Mouse (Mus musculus): Measurements from ENCODE around the gene Snw1. TPM values are rescaled to one million over a fixed set of nuclear protein-coding genes. Genes with fewer than 3 reads are reported as not detected.
"Not testable (repeated sequence)": the region's sequence is repeated elsewhere in the genome, so short reads cannot be mapped to it uniquely, and the experiment has no call there.

The Snw1 gene
- total RNA-seq (2015; ENCODE audit: low replicate concordance) (15.9 and 34.6 TPM in 2 replicates), total RNA-seq (2017; ENCODE audit: low replicate concordance) (47.5 and 55.0 TPM in 2 replicates)

GRCm38 (mm10) chr12:87471964-87472786 lies at the start of gene Snw1:
Gene Snw1 (minus strand): TSS chr12:87472274.
- peak; percentile 99 for ATAC-seq (replicated peaks; ENCODE audit: low FRiP score, poor library complexity, severe bottlenecking)

DNA sequence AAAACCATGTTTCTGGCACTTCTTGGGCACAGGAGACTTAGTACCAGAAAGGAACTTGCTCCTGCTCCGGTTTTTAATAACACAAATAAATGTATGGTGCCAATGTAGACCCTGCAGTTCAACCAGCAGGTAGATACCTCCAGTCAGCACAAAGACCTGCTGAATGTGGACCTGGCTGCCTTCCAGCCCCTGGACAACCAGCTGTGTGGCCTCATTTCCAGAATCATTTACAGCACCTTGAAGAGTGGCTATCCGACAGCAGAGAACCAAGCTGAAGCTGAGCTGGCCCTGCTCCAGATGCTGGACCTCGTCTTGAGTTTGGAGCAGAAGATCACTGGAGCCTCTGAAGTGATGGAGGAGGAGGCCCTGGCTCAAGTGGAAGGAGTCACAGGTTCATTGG lies 47.5 kb upstream of the Snw1 start:
- not testable (repeated sequence) for ATAC-seq (replicated peaks; ENCODE audit: low FRiP score, poor library complexity, severe bottlenecking)

GRCm38 (mm10) chr12:87514016-87514415 lies 41.9 kb upstream of the Snw1 start, which contains the start of gene Gm8300:
Gene Gm8300 (plus strand): TSS chr12:87514316.
- ATAC-seq (replicated peaks; ENCODE audit: low FRiP score, poor library complexity, severe bottlenecking) = not testable (repeated sequence)

DNA sequence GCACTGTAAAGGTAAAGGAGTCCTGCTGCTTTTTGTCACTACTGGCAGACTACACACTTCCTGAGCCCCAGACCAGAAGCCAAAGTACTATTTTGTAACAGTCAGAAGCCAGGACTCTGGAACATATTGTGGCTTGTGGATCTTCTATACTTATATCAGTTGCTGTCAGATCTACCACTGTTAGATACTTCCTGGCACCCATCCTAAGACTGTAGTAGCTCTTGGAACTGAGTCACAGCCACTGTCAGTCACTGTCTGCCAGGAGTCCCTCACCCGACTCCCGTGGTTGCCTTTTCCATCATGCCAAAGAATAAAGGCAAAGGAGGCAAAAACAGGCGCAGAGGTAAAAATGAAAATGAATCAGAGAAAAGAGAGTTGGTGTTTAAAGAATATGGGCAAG lies 22.3 kb upstream of the Snw1 start, which contains the start of gene Gm5788:
Gm5788 (plus strand) TSS at position 301 of the 400 bp plus-strand sequence.
- not testable (repeated sequence) for ATAC-seq (replicated peaks; ENCODE audit: low FRiP score, poor library complexity, severe bottlenecking)

GRCm38 (mm10) chr12:87488683-87489082 lies 16.6 kb upstream of the Snw1 start:
- not testable (repeated sequence) for ATAC-seq (replicated peaks; ENCODE audit: low FRiP score, poor library complexity, severe bottlenecking)

DNA sequence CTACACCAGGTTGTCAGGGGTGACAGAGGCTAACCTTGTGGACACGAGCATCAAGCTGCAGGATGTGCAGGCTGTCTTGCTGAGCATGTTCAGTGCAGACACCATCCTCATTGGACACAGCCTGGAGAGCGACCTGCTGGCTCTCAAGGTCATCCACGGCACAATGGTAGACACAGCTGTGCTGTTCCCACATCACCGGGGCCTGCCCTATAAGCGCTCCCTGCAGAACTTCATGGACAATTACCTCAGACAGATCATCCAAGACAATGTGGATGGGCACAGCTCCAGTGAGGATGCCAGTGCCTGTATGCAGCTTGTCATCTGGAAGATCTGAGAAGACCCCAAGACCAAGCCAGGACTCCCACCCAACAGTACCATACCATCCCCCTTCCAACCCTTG lies 10.4 kb upstream of the Snw1 start:
- not testable (repeated sequence) for ATAC-seq (replicated peaks; ENCODE audit: low FRiP score, poor library complexity, severe bottlenecking)

DNA sequence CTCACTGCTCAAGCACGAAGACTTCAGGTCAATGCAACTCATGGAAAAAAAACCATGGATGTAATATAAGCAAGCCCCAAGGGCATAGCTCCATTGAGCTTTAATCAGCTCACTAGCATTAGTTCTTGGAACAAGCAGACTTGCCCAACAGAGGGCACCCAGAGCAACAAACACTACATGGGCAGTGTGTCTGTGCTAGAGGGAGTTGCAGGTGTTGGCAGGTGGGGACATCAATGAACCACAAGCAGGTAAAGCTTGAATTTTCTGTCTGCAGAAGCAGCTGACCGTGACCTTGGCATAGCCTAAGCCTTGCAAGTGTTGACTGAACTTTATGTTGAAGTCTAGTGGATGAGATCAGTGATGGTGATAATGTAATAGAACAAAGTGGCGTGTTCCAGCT lies 2.7 kb upstream of the Snw1 start:
- no peak for ATAC-seq (replicated peaks; ENCODE audit: low FRiP score, poor library complexity, severe bottlenecking)

DNA sequence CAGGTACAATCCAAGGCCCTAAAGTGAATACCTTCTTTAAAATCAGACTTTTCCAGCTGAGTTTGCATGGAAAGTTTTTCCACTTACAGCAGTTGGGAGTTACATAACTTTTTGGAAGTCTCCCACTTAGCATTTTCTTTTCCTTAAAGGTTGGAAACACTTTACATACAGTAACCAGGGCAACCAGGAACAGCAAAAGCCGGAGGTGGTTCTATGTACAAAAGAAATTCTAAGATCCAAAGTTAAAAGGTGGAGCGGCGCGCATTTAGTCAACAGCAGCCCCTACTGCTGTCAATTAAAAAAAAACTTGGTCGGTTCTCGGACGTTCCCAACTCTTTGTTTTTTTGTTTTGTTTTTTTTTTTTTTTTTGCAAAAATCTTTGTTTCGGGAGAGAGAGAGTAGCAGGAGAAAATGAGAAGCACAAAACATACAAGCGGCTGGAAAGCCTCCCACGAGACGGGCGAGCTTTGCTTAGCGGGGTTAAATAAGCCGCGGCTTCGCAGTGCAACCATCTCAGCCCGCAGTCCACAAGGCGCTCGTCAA lies 582 bp downstream of the Snw1 start:
- peak; percentile 81 for ATAC-seq (replicated peaks; ENCODE audit: low FRiP score, poor library complexity, severe bottlenecking)

DNA sequence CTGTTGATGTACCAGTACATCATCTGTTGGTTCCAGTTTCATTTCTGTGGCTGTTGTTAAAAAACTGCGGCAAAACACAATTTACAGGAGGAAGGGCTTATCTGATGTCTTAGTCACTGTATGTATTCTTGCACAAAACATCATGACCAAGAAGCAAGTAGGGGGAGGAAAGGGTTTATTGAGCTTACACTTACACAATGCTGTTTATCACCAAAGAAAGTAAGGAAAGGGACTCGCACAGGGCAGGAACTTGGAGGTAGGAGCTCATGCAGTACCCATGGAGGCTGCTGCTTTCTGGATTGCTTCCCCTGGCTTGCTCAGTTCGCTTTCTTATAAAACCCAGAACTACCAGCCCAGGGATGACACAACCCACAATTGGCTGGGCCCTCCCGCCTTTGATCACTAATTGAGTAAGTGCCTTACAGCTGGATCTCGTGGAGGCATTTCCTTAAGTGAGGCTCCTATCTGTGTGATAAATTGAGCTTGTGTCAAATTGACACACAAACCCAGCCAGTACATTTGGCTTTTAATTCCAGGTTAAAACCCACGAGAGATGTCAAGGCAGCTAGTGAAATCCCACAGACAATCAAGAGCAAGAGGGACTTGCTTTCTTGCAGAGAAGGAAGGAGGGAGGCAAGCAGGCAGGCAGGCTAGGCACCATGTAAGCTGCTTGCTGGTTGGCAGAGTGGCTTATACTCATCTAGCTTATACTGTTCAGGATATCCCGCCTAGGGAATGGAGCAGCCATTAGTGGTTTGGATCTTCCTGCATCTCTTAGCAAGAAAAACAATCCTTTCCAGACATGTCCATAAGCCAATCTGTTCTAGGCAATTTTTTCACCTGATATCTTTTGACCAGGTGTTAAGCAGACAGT lies 1.6 kb downstream of the Snw1 start:
- ATAC-seq (replicated peaks; ENCODE audit: low FRiP score, poor library complexity, severe bottlenecking) = no peak

GRCm38 (mm10) chr12:87464678-87465297 lies 7.3 kb downstream of the Snw1 start:
- ATAC-seq (replicated peaks; ENCODE audit: low FRiP score, poor library complexity, severe bottlenecking) = peak; percentile 25; the same call in 1 of the 2 replicates

DNA sequence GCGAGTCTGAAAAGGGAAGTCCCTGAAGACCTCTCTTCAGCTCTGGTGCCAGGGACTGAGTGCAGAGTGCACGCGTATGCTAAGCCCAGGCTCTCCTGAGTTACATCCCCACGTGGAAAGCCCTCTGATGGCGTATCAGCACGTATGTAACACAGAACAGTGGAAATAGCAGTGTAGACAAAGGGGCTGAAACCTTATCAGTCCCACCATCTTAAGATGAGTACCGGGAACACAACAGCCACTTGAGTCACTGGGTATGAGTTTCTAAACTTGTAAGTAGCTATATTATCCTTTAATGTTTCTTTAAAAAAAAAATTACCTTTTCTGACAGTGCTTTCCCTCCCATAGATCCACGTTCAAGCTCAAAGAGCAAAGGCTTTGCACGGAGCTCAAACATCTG lies 22.6 kb downstream of the Snw1 start:
- ATAC-seq (replicated peaks; ENCODE audit: low FRiP score, poor library complexity, severe bottlenecking) = no peak

GRCm38 (mm10) chr12:87444211-87444610 lies 27.9 kb downstream of the Snw1 start:
- no peak for ATAC-seq (replicated peaks; ENCODE audit: low FRiP score, poor library complexity, severe bottlenecking)

- ATAC-seq (replicated peaks; ENCODE audit: low FRiP score, poor library complexity, severe bottlenecking) = peak; percentile 97
These were observed 28.4 kb downstream of the Snw1 start, which contains the start of the genes Slirp and Alkbh1 for GRCm38 (mm10) chr12:87443700-87444122. Gene Slirp (plus strand): TSS chr12:87443896. Gene Alkbh1 (minus strand): TSS chr12:87444017.

- ATAC-seq (replicated peaks; ENCODE audit: low FRiP score, poor library complexity, severe bottlenecking) = peak; percentile 77
These were observed 28.9 kb downstream of the Snw1 start for GRCm38 (mm10) chr12:87443115-87443699.

DNA sequence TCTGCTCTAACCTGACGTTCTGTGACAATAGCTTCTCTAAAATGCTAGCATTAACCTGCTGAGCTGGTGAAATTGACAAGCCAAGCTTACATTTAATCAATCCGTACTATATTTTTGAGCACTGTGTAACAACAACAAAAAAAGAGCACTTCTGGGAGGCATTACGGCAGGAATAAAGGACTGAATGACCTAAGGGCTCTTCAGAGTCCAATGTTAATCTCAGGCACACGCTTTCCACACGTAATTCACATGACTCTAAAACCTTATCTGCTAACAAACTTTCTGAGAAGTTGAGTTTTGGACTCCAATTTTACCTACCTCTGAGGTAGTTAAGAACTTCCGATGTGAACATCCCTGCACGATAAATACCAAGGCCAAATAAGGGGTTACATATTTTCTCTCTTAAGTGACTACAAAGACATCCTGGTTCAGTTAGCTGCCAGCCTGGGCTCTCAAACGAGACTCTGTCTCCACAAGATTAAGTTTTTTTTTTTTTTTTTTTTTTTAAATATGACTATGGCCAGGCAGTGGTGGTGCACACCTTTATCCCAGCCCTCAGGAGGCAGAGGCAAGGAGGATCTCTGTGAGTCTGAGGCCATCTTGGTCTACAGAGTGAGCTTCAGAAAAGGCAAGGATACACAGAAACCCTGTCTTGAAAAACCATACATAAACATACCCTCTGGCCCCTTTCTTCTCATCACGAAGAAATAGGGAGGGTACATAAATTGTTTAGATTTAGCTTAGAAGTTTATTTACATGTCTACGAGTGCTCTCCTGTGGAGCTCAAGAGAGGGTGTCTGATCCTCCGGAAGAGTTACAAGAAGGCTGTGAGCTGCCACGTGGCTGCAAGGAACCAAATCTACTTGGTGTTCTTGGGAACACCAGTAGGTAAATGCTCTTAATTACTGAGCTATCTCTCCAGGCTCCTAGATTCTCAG lies 29.6 kb downstream of the Snw1 start:
- no peak for ATAC-seq (replicated peaks; ENCODE audit: low FRiP score, poor library complexity, severe bottlenecking)

GRCm38 (mm10) chr12:87428885-87429284 lies 43.2 kb downstream of the Snw1 start:
- no peak for ATAC-seq (replicated peaks; ENCODE audit: low FRiP score, poor library complexity, severe bottlenecking)

GRCm38 (mm10) chr12:87428295-87428694 lies 43.8 kb downstream of the Snw1 start:
- no peak for ATAC-seq (replicated peaks; ENCODE audit: low FRiP score, poor library complexity, severe bottlenecking)

Measured in erythroid progenitor cell, adult 5-6 weeks (primary cell).